Comparison of ENCODE assay signal across 8 mouse cellular contexts in genomic region chr1:37996877-37997484, GRCm38 (mm10). TPM values are rescaled to one million over a fixed set of nuclear protein-coding genes. Genes with fewer than 3 reads are reported as not detected.
A peak's percentile ranks its signal among the peaks of the same experiment; 100 is the strongest.
DNase-seq lines count a peak whose midpoint lies in the region; ATAC-seq and TF ChIP-seq lines count a peak whose summit lies in the region.

No protein-coding gene starts in this region.

- TF ChIP-seq RAD21 in MEL (IDR thresholded peaks at IDR 0.05; ENCODE audit: low read depth, low read length) = no peak

- no peak for TF ChIP-seq EP300 in MEL (IDR thresholded peaks at IDR 0.05; ENCODE audit: low read depth in 1 of 2, low read length in 2 of 2)

- peak; percentile 99 for DNase-seq in MEL (ENCODE audit: low read depth, low spot score)
- peak; percentile 98 to 99 for DNase-seq in cerebellum, adult 2 months
- DNase-seq in forebrain, postnatal 0 days = peak; percentile 99
- DNase-seq in heart, postnatal 4 days = peak; percentile 97
- DNase-seq in layer of hippocampus, adult 8-10 months (ENCODE audit: low spot score in 2 of 2) = peak; percentile 98 to 99
- DNase-seq in ovary, adult 18-20 months (ENCODE audit: low spot score) = peak; percentile 98
- peak; percentile 99 for DNase-seq in thymus, postnatal 0 days (ENCODE audit: low spot score)

- under 1% methylated on average over 42 of the region's 42 CpGs for WGBS in cerebellum, adult 2 months
- WGBS in forebrain, postnatal 0 days = 1% methylated on average over 42 of the region's 42 CpGs
- WGBS in lung, embryonic 15.5 days = under 1% methylated on average over 42 of the region's 42 CpGs

- no peaks in the 10 kb centered on the region for H3K27me3 ChIP-seq in MEL (ENCODE audit: control insufficient read depth in 1 of 2, insufficient read depth in 2 of 2, low read length in 2 of 2)
- no peaks in the 10 kb centered on the region for H3K27me3 ChIP-seq in cerebellum, adult 2 months (ENCODE audit: control insufficient read depth, insufficient read depth, low read length)
- no peaks in the 10 kb centered on the region for H3K27me3 ChIP-seq in forebrain, postnatal 0 days (ENCODE audit: insufficient read depth, low read length)
- no peaks in the 10 kb centered on the region for H3K27me3 ChIP-seq in lung, embryonic 15.5 days

- peak overlapping the region; percentile 94 to 98 for H3K4me3 ChIP-seq in MEL (ENCODE audit: control insufficient read depth in 1 of 2, insufficient read depth in 1 of 2, low read depth in 2 of 2, low read length in 2 of 2)
- H3K4me3 ChIP-seq in cerebellum, adult 2 months (replicated peaks; ENCODE audit: insufficient read depth, low read depth, low read length) = peak overlapping the region; percentile 90
- peak overlapping the region; percentile 88 for H3K4me3 ChIP-seq in forebrain, postnatal 0 days (ENCODE audit: low read depth, low read length)
- peak overlapping the region; percentile 97 for H3K4me3 ChIP-seq in lung, embryonic 15.5 days

- no peak for TF ChIP-seq CTCF in MEL (IDR thresholded peaks at IDR 0.05 in 2 of 3, conservative IDR thresholded peaks at IDR 0.05 in 1 of 3; ENCODE audit: control insufficient read depth in 1 of 3, insufficient read depth in 1 of 3, low read depth in 2 of 3, low read length in 3 of 3, poor library complexity in 1 of 3, severe bottlenecking in 1 of 3)
- no peak for TF ChIP-seq CTCF in cerebellum, adult 2 months (IDR thresholded peaks at IDR 0.05; ENCODE audit: borderline replicate concordance, insufficient read depth, low read depth, low read length)
- no peak for TF ChIP-seq CTCF in forebrain, postnatal 0 days (IDR thresholded peaks at IDR 0.05; ENCODE audit: low read depth)

- H3K9me3 ChIP-seq in MEL (replicated peaks; ENCODE audit: insufficient read depth, low read length) = no peaks in the 10 kb centered on the region
- no peaks in the 10 kb centered on the region for H3K9me3 ChIP-seq in forebrain, postnatal 0 days (ENCODE audit: low read length)
- no peaks in the 10 kb centered on the region for H3K9me3 ChIP-seq in lung, embryonic 15.5 days

- peaks cover 15 to 19% of the 10 kb centered on the region in 2 experiments for H3K4me1 ChIP-seq in MEL (ENCODE audit: control insufficient read depth in 1 of 2, insufficient read depth in 2 of 2, low read length in 2 of 2)
- H3K4me1 ChIP-seq in cerebellum, adult 2 months (ENCODE audit: control insufficient read depth, insufficient read depth, low read length) = no peaks in the 10 kb centered on the region
- H3K4me1 ChIP-seq in forebrain, postnatal 0 days (ENCODE audit: insufficient read depth) = peaks cover 13% of the 10 kb centered on the region
- peaks cover 15% of the 10 kb centered on the region for H3K4me1 ChIP-seq in lung, embryonic 15.5 days

- peak; percentile 96 for ATAC-seq in forebrain, postnatal 0 days
- peak; percentile 97 for ATAC-seq in lung, embryonic 15.5 days (ENCODE audit: borderline replicate concordance, extremely low read depth, low FRiP score, low TSS enrichment)

- H3K4me2 ChIP-seq in forebrain, postnatal 0 days (ENCODE audit: low read depth) = peak overlapping the region; percentile 75
- peak overlapping the region; percentile 80 for H3K4me2 ChIP-seq in lung, embryonic 15.5 days

- H3K36me3 ChIP-seq in MEL (ENCODE audit: control insufficient read depth in 1 of 2, insufficient read depth in 2 of 2, low read length in 2 of 2) = peaks cover 4 to 26% of the 10 kb centered on the region in 2 experiments
- peaks cover 34% of the 10 kb centered on the region for H3K36me3 ChIP-seq in forebrain, postnatal 0 days (ENCODE audit: insufficient read depth)
- peaks cover 32% of the 10 kb centered on the region for H3K36me3 ChIP-seq in lung, embryonic 15.5 days

- H3K27ac ChIP-seq in MEL (ENCODE audit: control insufficient read depth, low read depth, low read length) = peak overlapping the region; percentile 98
- H3K27ac ChIP-seq in cerebellum, adult 2 months (ENCODE audit: insufficient read depth, low read length) = peak overlapping the region; percentile 84
- H3K27ac ChIP-seq in forebrain, postnatal 0 days (ENCODE audit: low read depth, low read length) = peak overlapping the region; percentile 96
- peak overlapping the region; percentile 92 for H3K27ac ChIP-seq in lung, embryonic 15.5 days

- peak overlapping the region; percentile 100 for H3K9ac ChIP-seq in MEL (ENCODE audit: control insufficient read depth, low read depth, low read length, poor library complexity, severe bottlenecking)
- peak overlapping the region; percentile 90 for H3K9ac ChIP-seq in forebrain, postnatal 0 days
- H3K9ac ChIP-seq in lung, embryonic 15.5 days = peak overlapping the region; percentile 69

- peak; percentile 84 to 94 for TF ChIP-seq POLR2A in MEL (IDR thresholded peaks at IDR 0.05; ENCODE audit: control insufficient read depth in 1 of 2, insufficient read depth in 1 of 2, low read depth in 1 of 2, low read length in 2 of 2, poor library complexity in 1 of 2)
- TF ChIP-seq POLR2A in cerebellum, adult 2 months (IDR thresholded peaks at IDR 0.05; ENCODE audit: borderline replicate concordance, insufficient read depth, low read length) = peak; percentile 70; the same call in 1 of the 2 replicates

- H3K79me2 ChIP-seq in MEL (ENCODE audit: control insufficient read depth, insufficient read depth, low read length, poor library complexity) = peaks cover 46% of the 10 kb centered on the region

TF ChIP-seq in MEL, 35 proteins besides CTCF, POLR2A, EP300 and RAD21 (continues in another document):
- TF ChIP-seq MYC (IDR thresholded peaks at IDR 0.05; ENCODE audit: low read depth, low read length) (peak; percentile 76), SMC3 (IDR thresholded peaks at IDR 0.05; ENCODE audit: low read depth, low read length) (no peak), E2F4 (IDR thresholded peaks at IDR 0.05; ENCODE audit: borderline replicate concordance, low read depth, low read length) (no peak), CHD2 (IDR thresholded peaks at IDR 0.05; ENCODE audit: low read length) (peak; percentile 90), MYB (IDR thresholded peaks at IDR 0.05; ENCODE audit: low read depth, low read length) (no peak), GATA1 (IDR thresholded peaks at IDR 0.05; ENCODE audit: low read depth, low read length) (no peak), SIN3A (IDR thresholded peaks at IDR 0.05; ENCODE audit: low read length) (peak; percentile 86), ELF1 (IDR thresholded peaks at IDR 0.05; ENCODE audit: low read depth, low read length) (peak; percentile 94), TCF12 (IDR thresholded peaks at IDR 0.05; ENCODE audit: low read depth, low read length) (peak; percentile 24; the same call in 1 of the 2 replicates), GABPA (IDR thresholded peaks at IDR 0.05; ENCODE audit: low read depth, low read length) (no peak), POLR2AphosphoS2 (IDR thresholded peaks at IDR 0.05; ENCODE audit: low read length) (peak; percentile 78; the same call in 1 of the 2 replicates), ZC3H11A (IDR thresholded peaks at IDR 0.05; ENCODE audit: low read depth, low read length) (no peak), RCOR1 (IDR thresholded peaks at IDR 0.05; ENCODE audit: low read depth, low read length) (no peak), BHLHE40 (IDR thresholded peaks at IDR 0.05; ENCODE audit: borderline replicate concordance, low read depth, low read length) (no peak), USF2 (IDR thresholded peaks at IDR 0.05; ENCODE audit: borderline replicate concordance in 1 of 2, insufficient read depth in 1 of 2, low read depth in 1 of 2, low read length in 2 of 2) (peak in 1 of 2 experiments; percentile 61; a peak in 1 of 4 replicates), MAFK (IDR thresholded peaks at IDR 0.05; ENCODE audit: borderline replicate concordance, low read depth, low read length) (no peak), MAX (IDR thresholded peaks at IDR 0.05; ENCODE audit: low read length) (no peak; the same call in 1 of the 2 replicates), NELFE (IDR thresholded peaks at IDR 0.05; ENCODE audit: low read depth, low read length) (peak; percentile 88)

RNA-seq across cellular contexts. Expression of gene Txndc9, which starts 0.7 kb away (rescaled TPM):
- 59.5 and 65.5 TPM in 2 replicates for total RNA-seq in MEL (2012; rRNA removed)
- polyA plus RNA-seq in MEL (2012; ENCODE audit: insufficient read depth in 1 of 2, insufficient read length in 2 of 2, low read depth in 1 of 2, low replicate concordance in 2 of 2, missing spikeins in 1 of 2) = 100 to 1,000 TPM in 1 of 2 experiments, 10 to 100 TPM in 1; 74.6 to 102 TPM
- 44.9 and 49.0 TPM in 2 replicates for polyA plus RNA-seq in cerebellum, adult 2 months (2012; rRNA removed)
- total RNA-seq in forebrain, postnatal 0 days (2014; rRNA removed) = 48.1 and 60.2 TPM in 2 replicates
- polyA plus RNA-seq in forebrain, postnatal 0 days (2015; fragmentation: Nextera tagmentation; extraction: Ambion mirVana) = 126 and 129 TPM in 2 replicates
- 10 to 100 TPM; 67.9 to 72.0 TPM for total RNA-seq in heart, postnatal 4 days (2021)
- 10 to 100 TPM; 59.6 to 69.7 (median 65.4) TPM for total RNA-seq in layer of hippocampus, adult 8-10 months (2022)
- 149 TPM in 2 replicates for polyA plus RNA-seq in lung, embryonic 15.5 days (2015; fragmentation: Nextera tagmentation; extraction: Ambion mirVana)
- polyA plus RNA-seq in thymus, postnatal 0 days (2015; fragmentation: Nextera tagmentation; extraction: Ambion mirVana) = 149 and 150 TPM in 2 replicates

RNA-seq across cellular contexts. Expression of gene Eif5b, which starts 0.8 kb away (rescaled TPM):
- 24.2 and 30.3 TPM in 2 replicates for total RNA-seq in MEL (2012; rRNA removed)
- 100 to 1,000 TPM in 1 of 2 experiments, 10 to 100 TPM in 1; 67.2 to 186 TPM for polyA plus RNA-seq in MEL (2012; ENCODE audit: insufficient read depth in 1 of 2, insufficient read length in 2 of 2, low read depth in 1 of 2, low replicate concordance in 2 of 2, missing spikeins in 1 of 2)
- 22.5 and 23.1 TPM in 2 replicates for polyA plus RNA-seq in cerebellum, adult 2 months (2012; rRNA removed)
- total RNA-seq in forebrain, postnatal 0 days (2014; rRNA removed) = 10.5 and 21.6 TPM in 2 replicates
- 13.7 and 18.1 TPM in 2 replicates for polyA plus RNA-seq in forebrain, postnatal 0 days (2015; fragmentation: Nextera tagmentation; extraction: Ambion mirVana)
- total RNA-seq in heart, postnatal 4 days (2021) = 10 to 100 TPM; 36.4 to 36.7 TPM
- total RNA-seq in layer of hippocampus, adult 8-10 months (2022) = 10 to 100 TPM; 35.1 to 42.4 (median 41.3) TPM
- 22.0 and 23.7 TPM in 2 replicates for polyA plus RNA-seq in lung, embryonic 15.5 days (2015; fragmentation: Nextera tagmentation; extraction: Ambion mirVana)
- 21.6 and 23.7 TPM in 2 replicates for polyA plus RNA-seq in thymus, postnatal 0 days (2015; fragmentation: Nextera tagmentation; extraction: Ambion mirVana)

RNA-seq across cellular contexts. Expression of gene Lyg1, which starts 39.4 kb away (rescaled TPM):
- not detected in 2 replicates for total RNA-seq in MEL (2012; rRNA removed)
- not detected for polyA plus RNA-seq in MEL (2012; ENCODE audit: insufficient read depth in 1 of 2, insufficient read length in 2 of 2, low read depth in 1 of 2, low replicate concordance in 2 of 2, missing spikeins in 1 of 2)
- polyA plus RNA-seq in cerebellum, adult 2 months (2012; rRNA removed) = not detected in 2 replicates
- not detected in 2 replicates for total RNA-seq in forebrain, postnatal 0 days (2014; rRNA removed)
- not detected in 2 replicates for polyA plus RNA-seq in forebrain, postnatal 0 days (2015; fragmentation: Nextera tagmentation; extraction: Ambion mirVana)
- not detected for total RNA-seq in heart, postnatal 4 days (2021)
- not detected for total RNA-seq in layer of hippocampus, adult 8-10 months (2022)
- not detected in 2 replicates for polyA plus RNA-seq in lung, embryonic 15.5 days (2015; fragmentation: Nextera tagmentation; extraction: Ambion mirVana)
- 0.30 and 0.59 TPM in 2 replicates for polyA plus RNA-seq in thymus, postnatal 0 days (2015; fragmentation: Nextera tagmentation; extraction: Ambion mirVana)

Comparison
In these comparisons a context has a peak if more than half of its experiments do, and no peak if none do; other contexts are left out.
1. Peak in every context shown above with its lines: DNase-seq, ATAC-seq, H3K4me3 ChIP-seq and H3K27ac ChIP-seq.